Comparison of ENCODE assay signal across 8 mouse cellular contexts in the genomic region with DNA sequence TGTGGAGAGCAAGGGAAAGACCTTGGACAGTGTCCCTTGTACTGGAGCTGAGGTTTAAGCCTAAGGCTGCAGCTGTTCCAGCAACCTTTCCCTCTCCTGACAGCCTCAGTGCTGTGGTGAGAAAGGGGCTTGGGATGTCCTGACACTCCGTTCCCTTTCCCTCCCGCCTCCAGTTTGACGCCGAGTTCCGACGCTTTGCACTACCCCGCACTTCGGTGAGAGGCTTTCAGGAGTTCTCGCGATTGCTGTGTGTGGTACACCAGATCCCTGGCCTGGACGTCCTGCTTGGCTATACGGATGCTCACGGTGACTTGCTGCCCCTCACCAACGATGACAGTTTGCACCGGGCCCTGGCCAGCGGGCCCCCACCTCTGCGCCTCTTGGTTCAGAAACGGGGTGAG. TPM values are rescaled to one million over a fixed set of nuclear protein-coding genes. Genes with fewer than 3 reads are reported as not detected.
DNase-seq lines count a peak whose midpoint lies in the region; ATAC-seq and TF ChIP-seq lines count a peak whose summit lies in the region.

No protein-coding gene starts in this region.

- peak overlapping the region; percentile 62 for H3K9ac ChIP-seq in forebrain, postnatal 0 days

- no peaks in the 10 kb centered on the region for H3K27me3 ChIP-seq in forebrain, postnatal 0 days (ENCODE audit: insufficient read depth, low read length)

- 26% methylated on average over 18 of the region's 18 CpGs for WGBS in forebrain, postnatal 0 days

- peak overlapping the region; percentile 64 for H3K4me3 ChIP-seq in left cerebral cortex, adult 2 months
- peak overlapping the region; percentile 73 for H3K4me3 ChIP-seq in forebrain, postnatal 0 days (ENCODE audit: low read depth, low read length)

- no peaks in the 10 kb centered on the region for H3K9me3 ChIP-seq in forebrain, postnatal 0 days (ENCODE audit: low read length)

- no peak for TF ChIP-seq CTCF in left cerebral cortex, adult 2 months (IDR thresholded peaks at IDR 0.05)
- TF ChIP-seq CTCF in forebrain, postnatal 0 days (IDR thresholded peaks at IDR 0.05; ENCODE audit: low read depth), result no peak

- peak; percentile 2; the same call in 1 of the 2 replicates for ATAC-seq in forebrain, postnatal 0 days

- intact Hi-C loops in left cerebral cortex, adult 2 months (cut with DNase I), result no loop called here
- intact Hi-C loops in left cerebral cortex, postnatal 10 days (cut with DNase I), result no loop called here

- peaks cover 10% of the 10 kb centered on the region for H3K4me1 ChIP-seq in forebrain, postnatal 0 days (ENCODE audit: insufficient read depth)

- peak overlapping the region; percentile 81 for H3K4me2 ChIP-seq in forebrain, postnatal 0 days (ENCODE audit: low read depth)

- H3K36me3 ChIP-seq in forebrain, postnatal 0 days (ENCODE audit: insufficient read depth), result peaks cover 32% of the 10 kb centered on the region

- no peak for DNase-seq in left cerebral cortex, adult 2 months (ENCODE audit: extremely low spot score in 1 of 2, low spot score in 2 of 2)
- no peak for DNase-seq in left cerebral cortex, postnatal 10 days (ENCODE audit: extremely low spot score in 1 of 2, low spot score in 2 of 2)
- peak; percentile 37 to 57 for DNase-seq in cerebellum, adult 18-20 months
- DNase-seq in forebrain, postnatal 0 days, result peak; percentile 21
- peak; percentile 23 for DNase-seq in mesoderm, embryonic 11.5 days (ENCODE audit: low read depth, low spot score)
- no peak for DNase-seq in T-cell, adult 2 months (ENCODE audit: low spot score)
- no peak for DNase-seq in urinary bladder, postnatal 10 days (ENCODE audit: low spot score)
- DNase-seq in lung, postnatal 14 days, result no peak

- H3K27ac ChIP-seq in left cerebral cortex, adult 2 months, result peak overlapping the region; percentile 95
- peak overlapping the region; percentile 94 for H3K27ac ChIP-seq in forebrain, postnatal 0 days (ENCODE audit: low read depth, low read length)

RNA-seq across cellular contexts. Expression of gene Pard6a, which starts 1.1 kb away (rescaled TPM):
- total RNA-seq in left cerebral cortex, adult 2 months (2021), result 10 to 100 TPM; 43.0 to 47.2 TPM
- 10 to 100 TPM; 40.7 to 44.1 TPM for total RNA-seq in left cerebral cortex, postnatal 10 days (2021)
- total RNA-seq in forebrain, postnatal 0 days (2014; rRNA removed), result 59.3 and 71.1 TPM in 2 replicates
- 63.8 and 72.5 TPM in 2 replicates for polyA plus RNA-seq in forebrain, postnatal 0 days (2015; fragmentation: Nextera tagmentation; extraction: Ambion mirVana)

RNA-seq across cellular contexts. Expression of gene Acd, which starts 1.1 kb away (rescaled TPM):
- 10 to 100 TPM; 51.7 to 56.6 TPM for total RNA-seq in left cerebral cortex, adult 2 months (2021)
- total RNA-seq in left cerebral cortex, postnatal 10 days (2021), result 10 to 100 TPM; 49.3 to 51.0 TPM
- total RNA-seq in forebrain, postnatal 0 days (2014; rRNA removed), result 24.1 and 35.0 TPM in 2 replicates
- polyA plus RNA-seq in forebrain, postnatal 0 days (2015; fragmentation: Nextera tagmentation; extraction: Ambion mirVana), result 90.0 and 95.7 TPM in 2 replicates

RNA-seq across cellular contexts. Expression of gene 4933405L10Rik, which starts 5.5 kb away (rescaled TPM):
- under 1 TPM in 1 of 2 experiments, not detected in 1; 0.29 TPM for total RNA-seq in left cerebral cortex, adult 2 months (2021)
- total RNA-seq in left cerebral cortex, postnatal 10 days (2021), result under 1 TPM in 1 of 2 experiments, not detected in 1; 0.62 TPM
- total RNA-seq in forebrain, postnatal 0 days (2014; rRNA removed), result 0.23 TPM in 1 of 2 replicates, not detected in the other
- 0.21 and 0.31 TPM in 2 replicates for polyA plus RNA-seq in forebrain, postnatal 0 days (2015; fragmentation: Nextera tagmentation; extraction: Ambion mirVana)

RNA-seq across cellular contexts. Expression of gene Enkd1, which starts 6.0 kb away (rescaled TPM):
- total RNA-seq in left cerebral cortex, adult 2 months (2021), result 10 to 100 TPM in 1 of 2 experiments, 1 to 10 TPM in 1; 9.6 to 10.6 TPM
- total RNA-seq in left cerebral cortex, postnatal 10 days (2021), result 10 to 100 TPM; 12.3 to 13.5 TPM
- total RNA-seq in forebrain, postnatal 0 days (2014; rRNA removed), result 10.3 and 10.9 TPM in 2 replicates
- polyA plus RNA-seq in forebrain, postnatal 0 days (2015; fragmentation: Nextera tagmentation; extraction: Ambion mirVana), result 15.2 and 16.8 TPM in 2 replicates

RNA-seq across cellular contexts. Expression of gene Carmil2, which starts 15.9 kb away (rescaled TPM):
- total RNA-seq in left cerebral cortex, adult 2 months (2021), result 10 to 100 TPM; 60.4 to 65.0 TPM
- total RNA-seq in left cerebral cortex, postnatal 10 days (2021), result 10 to 100 TPM; 43.6 to 46.6 TPM
- total RNA-seq in forebrain, postnatal 0 days (2014; rRNA removed), result 4.4 and 5.6 TPM in 2 replicates
- 21.5 and 28.0 TPM in 2 replicates for polyA plus RNA-seq in forebrain, postnatal 0 days (2015; fragmentation: Nextera tagmentation; extraction: Ambion mirVana)

Comparison
In these comparisons a context has a peak if more than half of its experiments do, and no peak if none do; other contexts are left out.
1. DNase-seq: peak in cerebellum, adult 18-20 months (2 of 2), forebrain, postnatal 0 days (single experiment) and mesoderm, embryonic 11.5 days (single experiment); none in left cerebral cortex, adult 2 months (0 of 2), left cerebral cortex, postnatal 10 days (0 of 2), T-cell, adult 2 months (single experiment), urinary bladder, postnatal 10 days (single experiment) and lung, postnatal 14 days (single experiment).